Mouse (Mus musculus): Measurements from ENCODE around the gene H2-Q2. TPM values are rescaled to one million over a fixed set of nuclear protein-coding genes. Genes with fewer than 3 reads are reported as not detected.
A peak's percentile ranks its signal among the peaks of the same experiment; 100 is the strongest.
"Not testable (repeated sequence)": the region's sequence is repeated elsewhere in the genome, so short reads cannot be mapped to it uniquely, and the experiment has no call there.

H2-Q2 gene
- polyA plus RNA-seq, 1 experiment from 2014 or later, result 2.5 TPM

DNA sequence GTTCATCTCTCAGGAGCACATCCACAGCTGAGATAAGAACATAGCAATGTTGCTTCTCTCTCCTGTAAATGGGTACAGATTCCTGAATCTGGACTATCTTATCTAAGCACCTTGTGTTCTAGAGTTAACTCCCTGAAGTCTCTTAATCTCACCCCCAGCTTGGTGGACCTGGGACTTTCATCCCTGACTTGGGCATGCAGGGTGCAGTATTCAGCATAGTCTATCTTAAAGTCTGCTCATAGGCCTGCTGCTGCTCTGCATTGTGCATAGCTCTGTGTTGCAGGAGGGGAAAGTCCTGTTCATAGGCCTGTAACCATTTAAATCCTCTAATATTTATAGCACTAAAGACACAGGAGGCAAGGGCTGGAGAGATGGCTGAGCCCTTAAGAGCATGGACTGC is 16.0 kb upstream of the H2-Q2 start:
- not testable (repeated sequence) for H3K9ac ChIP-seq; H3K9me3 ChIP-seq; H3K4me2 ChIP-seq; H3K4me1 ChIP-seq (replicated peaks); H3K4me3 ChIP-seq; ATAC-seq (ENCODE audit: low FRiP score, low read depth); H3K36me3 ChIP-seq; H3K27ac ChIP-seq (replicated peaks)
- H3K27me3 ChIP-seq, result peaks cover 16% of the 10 kb centered on the region

DNA sequence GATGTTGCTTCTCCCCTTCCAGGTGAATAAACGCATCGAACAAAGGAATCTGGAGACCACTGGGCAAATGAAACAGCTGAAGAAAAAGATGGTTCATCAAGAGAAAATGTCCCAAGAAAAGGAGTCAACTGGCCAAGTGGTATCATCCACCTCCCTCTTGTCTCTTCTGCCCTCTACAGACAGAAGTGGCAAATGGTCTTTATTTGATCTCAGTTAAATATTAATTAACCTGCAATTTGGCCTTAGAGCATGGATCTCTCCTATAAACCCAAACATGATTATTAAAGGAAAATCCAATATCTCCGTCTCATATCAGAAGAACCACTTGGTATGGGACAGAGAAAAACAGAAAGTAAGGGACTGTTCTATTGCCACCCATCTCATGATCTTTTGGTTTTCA is 12.3 kb upstream of the H2-Q2 start:
- WGBS, result 61% methylated on average over 3 of the region's 3 CpGs
- not testable (repeated sequence) for H3K4me1 ChIP-seq (replicated peaks); H3K4me3 ChIP-seq; H3K36me3 ChIP-seq; H3K4me2 ChIP-seq; ATAC-seq (ENCODE audit: low FRiP score, low read depth); H3K9ac ChIP-seq; H3K27me3 ChIP-seq; H3K27ac ChIP-seq (replicated peaks); H3K9me3 ChIP-seq

DNA sequence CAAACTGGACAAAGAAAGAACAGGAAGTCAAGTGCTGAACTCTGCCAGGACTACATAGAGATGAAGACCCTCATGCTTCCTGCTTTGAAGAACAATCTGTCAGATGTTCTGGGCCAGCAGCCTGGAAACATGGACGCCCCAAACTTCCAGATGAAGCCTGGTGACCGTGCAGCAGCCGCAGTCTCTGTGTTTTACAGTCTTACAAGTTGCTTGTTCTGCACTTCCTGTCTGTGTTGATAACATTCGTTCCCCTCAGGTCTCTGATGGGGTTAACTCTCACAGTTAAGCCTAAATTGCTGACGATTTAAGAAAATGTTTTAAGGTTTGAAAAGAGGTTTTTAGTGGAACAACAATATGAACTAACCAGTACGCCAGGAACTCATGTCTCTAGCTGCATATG is 10.5 kb upstream of the H2-Q2 start:
- not testable (repeated sequence) for H3K36me3 ChIP-seq; ATAC-seq (ENCODE audit: low FRiP score, low read depth); H3K4me2 ChIP-seq; H3K27me3 ChIP-seq; H3K4me1 ChIP-seq (replicated peaks); H3K4me3 ChIP-seq; H3K9me3 ChIP-seq; H3K9ac ChIP-seq; H3K27ac ChIP-seq (replicated peaks)
- WGBS, result 76% methylated on average over 6 of the region's 6 CpGs

GRCm38 (mm10) chr17:35342711-35343476 is 852 bp downstream of the H2-Q2 start:
- Histone ChIP-seq H3K36me3 (no peaks in the 10 kb centered on the region), H3K27me3 (peaks cover 41% of the 10 kb centered on the region), H3K4me3 (peak overlapping the region; percentile 47), H3K9me3 (no peaks in the 10 kb centered on the region), H3K4me2 (peak overlapping the region; percentile 89), H3K9ac (peak overlapping the region; percentile 51), H3K4me1 (replicated peaks) (peaks cover 13% of the 10 kb centered on the region), H3K27ac (replicated peaks) (no peak overlapping the region)
- ATAC-seq (ENCODE audit: low FRiP score, low read depth), result peak; percentile 51; the same call in 1 of the 2 replicates
- 2% methylated on average over 43 of the region's 46 CpGs for WGBS

GRCm38 (mm10) chr17:35347659-35348058 is 5.6 kb downstream of the H2-Q2 start:
- not testable (repeated sequence) for H3K27ac ChIP-seq (replicated peaks); H3K4me2 ChIP-seq; H3K9me3 ChIP-seq

DNA sequence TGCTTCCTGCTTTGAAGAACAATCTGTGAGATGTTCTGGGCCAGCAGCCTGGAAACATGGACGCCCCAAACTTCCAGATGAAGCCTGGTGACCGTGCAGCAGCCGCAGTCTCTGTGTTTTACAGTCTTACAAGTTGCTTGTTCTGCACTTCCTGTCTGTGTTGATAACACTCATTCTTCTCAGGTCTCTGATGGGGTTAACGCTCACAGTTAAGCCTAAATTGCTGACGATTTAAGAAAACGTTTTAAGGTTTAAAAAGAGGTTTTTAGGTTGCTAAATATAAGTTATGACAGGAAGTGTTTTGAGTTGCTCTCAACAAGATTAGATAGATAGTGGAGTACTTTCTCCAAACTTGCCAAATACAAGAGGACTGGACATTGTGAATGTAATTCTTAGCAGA is 11.2 kb downstream of the H2-Q2 start:
- WGBS, result 77% methylated on average over 6 of the region's 6 CpGs

More at GRCm38 (mm10) chr17:35347659-35348058, 5.6 kb downstream of the H2-Q2 start:
- not testable (repeated sequence) for H3K4me1 ChIP-seq (replicated peaks); H3K36me3 ChIP-seq; ATAC-seq (ENCODE audit: low FRiP score, low read depth); H3K4me3 ChIP-seq; H3K9ac ChIP-seq
- H3K27me3 ChIP-seq, result peaks cover 20% of the 10 kb centered on the region

DNA sequence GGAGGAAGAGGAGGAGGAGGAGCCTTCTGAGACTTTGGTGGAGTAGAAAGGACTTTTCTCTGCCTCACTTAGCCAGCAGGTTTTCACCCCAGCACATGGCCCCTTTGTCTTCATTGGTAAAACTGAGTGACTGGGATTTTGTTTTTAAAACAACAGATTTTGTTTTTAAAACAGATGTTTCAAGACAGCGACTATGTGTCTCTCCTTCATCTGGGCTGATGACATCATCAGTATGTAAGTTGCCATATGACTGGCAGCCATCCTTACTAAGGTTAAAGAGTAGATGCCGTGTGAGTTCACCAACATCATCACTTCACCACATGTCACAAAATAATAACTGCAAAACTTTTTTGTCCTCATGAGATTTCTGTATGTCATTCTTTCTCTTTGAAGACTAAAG is 12.0 kb downstream of the H2-Q2 start:
- Histone ChIP-seq H3K4me2 (no peak overlapping the region), H3K27me3 (peaks cover 9% of the 10 kb centered on the region; the same call in 1 of the 2 replicates), H3K4me1 (replicated peaks) (peaks cover 2% of the 10 kb centered on the region), H3K4me3 (no peak overlapping the region), H3K36me3 (no peaks in the 10 kb centered on the region), H3K27ac (replicated peaks) (no peak overlapping the region), H3K9me3 (no peaks in the 10 kb centered on the region), H3K9ac (no peak overlapping the region)
- no peak for ATAC-seq (ENCODE audit: low FRiP score, low read depth)
- WGBS, result 79% methylated on average over 2 of the region's 2 CpGs

More for the DNA sequence above, 11.2 kb downstream of the H2-Q2 start:
- H3K4me1 ChIP-seq (replicated peaks); H3K9me3 ChIP-seq; H3K9ac ChIP-seq; H3K4me3 ChIP-seq; H3K36me3 ChIP-seq; ATAC-seq (ENCODE audit: low FRiP score, low read depth); H3K27me3 ChIP-seq; H3K27ac ChIP-seq (replicated peaks); H3K4me2 ChIP-seq: not testable (repeated sequence)

- no peak for ATAC-seq (ENCODE audit: low FRiP score, low read depth)
- Histone ChIP-seq H3K27me3 (peaks cover 15% of the 10 kb centered on the region), H3K27ac (replicated peaks) (no peak overlapping the region), H3K4me2 (no peak overlapping the region), H3K9ac (no peak overlapping the region), H3K4me3 (no peak overlapping the region), H3K4me1 (replicated peaks) (peaks cover 7% of the 10 kb centered on the region), H3K9me3 (no peaks in the 10 kb centered on the region), H3K36me3 (no peaks in the 10 kb centered on the region)
- 47% methylated on average over 1 of the region's 1 CpGs for WGBS
Observed at GRCm38 (mm10) chr17:35357086-35357485, 15.0 kb downstream of the H2-Q2 start.

DNA sequence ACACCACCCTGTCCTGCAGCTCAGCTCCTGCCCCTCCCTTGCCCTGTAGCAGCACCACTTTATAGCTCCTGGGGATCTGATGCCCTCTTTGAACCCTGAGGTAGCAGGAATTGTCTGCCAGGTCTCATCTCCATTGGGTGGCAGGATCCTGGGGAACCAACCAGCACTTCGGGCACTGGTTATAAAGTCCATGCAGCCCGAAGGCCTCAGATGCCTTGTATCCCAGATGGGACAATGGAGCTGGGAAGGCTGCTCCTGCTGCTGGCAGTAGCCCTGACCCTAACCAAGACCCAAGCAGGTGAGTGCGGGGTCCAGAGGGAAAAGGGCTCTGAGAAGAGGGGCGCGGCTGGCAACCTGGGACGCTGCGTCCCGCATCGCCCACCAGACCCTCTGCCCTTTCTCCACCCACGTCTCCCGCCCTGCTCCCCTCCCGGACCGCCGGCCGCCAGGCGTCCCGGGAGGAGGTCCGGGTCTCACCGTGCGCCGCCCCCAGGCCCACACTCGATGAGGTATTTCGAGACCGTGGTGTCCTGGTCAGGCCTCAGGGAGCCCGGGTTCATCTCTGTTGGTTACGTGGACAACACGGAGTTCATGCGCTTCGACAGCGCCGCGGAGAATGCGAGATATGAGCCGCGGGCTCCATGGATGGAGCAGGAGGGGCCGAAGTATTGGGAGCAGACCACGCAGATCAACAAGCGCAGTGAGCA is 16.9 kb downstream of the H2-Q2 start:
- Histone ChIP-seq H3K4me1 (replicated peaks) (peaks cover 7% of the 10 kb centered on the region), H3K27me3 (peaks cover 15% of the 10 kb centered on the region), H3K36me3 (no peaks in the 10 kb centered on the region), H3K9me3 (no peaks in the 10 kb centered on the region), H3K9ac (0 out of 2 replicates have a peak overlapping the region, but pooled peaks have one; percentile 20), H3K27ac (replicated peaks) (no peak overlapping the region), H3K4me2 (peak overlapping the region; percentile 75), H3K4me3 (peak overlapping the region; percentile 36)
- no peak for ATAC-seq (ENCODE audit: low FRiP score, low read depth)
- 7% methylated on average over 38 of the region's 38 CpGs for WGBS

DNA sequence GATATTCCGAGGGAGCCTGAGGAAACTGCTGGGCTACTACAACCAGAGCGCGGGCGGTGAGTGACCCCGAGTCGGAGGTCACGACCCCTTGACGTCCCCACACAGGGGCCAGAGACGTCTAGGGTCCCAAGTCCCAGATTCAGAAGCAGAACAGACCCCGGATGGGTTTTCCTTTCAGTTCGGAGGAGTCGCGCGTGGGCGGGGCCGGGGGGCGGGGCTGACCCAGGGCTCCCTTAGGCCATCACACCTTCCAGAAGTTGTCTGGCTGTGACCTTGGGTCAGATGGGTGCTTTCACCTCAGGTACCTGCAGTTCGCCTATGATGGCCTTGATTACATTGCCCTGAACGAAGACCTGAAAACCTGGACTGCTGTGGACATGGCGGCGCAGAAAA is 17.4 kb downstream of the H2-Q2 start:
- Histone ChIP-seq H3K9ac (0 out of 2 replicates have a peak overlapping the region, but pooled peaks have one; percentile 20), H3K27ac (replicated peaks) (no peak overlapping the region), H3K27me3 (peaks cover 15% of the 10 kb centered on the region), H3K4me3 (peak overlapping the region; percentile 36), H3K9me3 (no peaks in the 10 kb centered on the region), H3K4me2 (peak overlapping the region; percentile 75), H3K4me1 (replicated peaks) (peaks cover 7% of the 10 kb centered on the region), H3K36me3 (no peaks in the 10 kb centered on the region)
- WGBS, result 22% methylated on average over 21 of the region's 21 CpGs
- ATAC-seq (ENCODE audit: low FRiP score, low read depth), result no peak

GRCm38 (mm10) chr17:35379369-35379728 is 37.3 kb downstream of the H2-Q2 start, which contains the start of gene H2-Q4:
H2-Q4 (plus strand) TSS chr17:35379617.
- 0% methylated on average over 14 of the region's 16 CpGs for WGBS
- Histone ChIP-seq H3K27ac (replicated peaks) (no peak within 1 kb of the TSS), H3K4me1 (replicated peaks) (peaks cover 10% of the 10 kb centered on the region), H3K4me2 (peak within 1 kb of the TSS; percentile 76), H3K9ac (peak within 1 kb of the TSS; percentile 38), H3K27me3 (peaks cover 7% of the 10 kb centered on the region; the same call in 1 of the 2 replicates), H3K9me3 (no peaks in the 10 kb centered on the region), H3K36me3 (no peaks in the 10 kb centered on the region), H3K4me3 (peak within 1 kb of the TSS; percentile 44)
- peak; percentile 85 for ATAC-seq (ENCODE audit: low FRiP score, low read depth)

DNA sequence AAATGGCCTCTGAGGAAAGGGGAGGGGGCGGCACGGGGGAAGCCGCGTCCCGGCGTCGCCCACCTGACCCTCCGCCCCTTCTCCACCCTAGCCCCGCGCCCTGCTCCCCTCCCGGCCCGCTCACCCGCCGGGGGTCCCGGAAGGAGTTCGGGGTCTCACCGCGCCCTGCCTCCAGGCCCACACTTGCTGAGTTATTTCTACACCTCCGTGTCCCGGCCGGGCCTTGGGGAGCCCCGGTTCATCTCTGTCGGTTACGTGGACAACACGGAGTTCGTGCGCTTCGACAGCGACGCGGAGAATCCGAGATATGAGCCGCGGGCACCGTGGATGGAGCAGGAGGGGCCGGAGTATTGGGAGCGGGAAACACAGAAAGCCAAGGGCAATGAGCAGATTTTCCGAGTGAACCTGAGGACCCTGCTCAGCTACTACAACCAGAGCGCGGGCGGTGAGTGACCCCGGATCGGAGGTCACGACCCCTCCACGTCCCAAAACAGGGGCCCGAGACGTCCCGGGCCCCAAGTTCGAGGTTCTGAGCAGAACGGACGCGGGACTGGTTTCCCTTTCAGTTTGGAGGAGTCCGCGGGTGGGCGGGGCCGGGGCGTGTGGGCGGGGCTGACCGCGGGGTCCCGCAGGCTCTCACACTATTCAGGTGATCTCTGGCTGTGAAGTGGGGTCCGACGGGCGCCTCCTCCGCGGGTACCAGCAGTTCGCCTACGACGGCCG is 37.8 kb downstream of the H2-Q2 start:
- H3K27me3 ChIP-seq, result peaks cover 7% of the 10 kb centered on the region; the same call in 1 of the 2 replicates
- no peaks in the 10 kb centered on the region for H3K36me3 ChIP-seq
- H3K4me3 ChIP-seq, result peak overlapping the region; percentile 44
- H3K9me3 ChIP-seq, result no peaks in the 10 kb centered on the region
- no peak overlapping the region for H3K27ac ChIP-seq (replicated peaks)
- H3K4me2 ChIP-seq, result peak overlapping the region; percentile 76
- peaks cover 10% of the 10 kb centered on the region for H3K4me1 ChIP-seq (replicated peaks)
- H3K9ac ChIP-seq, result peak overlapping the region; percentile 38
- ATAC-seq (ENCODE audit: low FRiP score, low read depth), result peak; percentile 56
- WGBS, result 1% methylated on average over 62 of the region's 70 CpGs

All from hindbrain, embryonic 15.5 days (tissue).